Mouse (Mus musculus) left cerebral cortex, adult 9 months (tissue): ENCODE data around the gene Pxmp2.

ENCODE experiments used
- DNase-seq, 2 experiments: peaks; one replicate each; pipeline ENCODE4 v3.0.0; 2022; ENCODE audit warnings: low spot score in 2 of 2

Pxmp2 gene

DNA sequence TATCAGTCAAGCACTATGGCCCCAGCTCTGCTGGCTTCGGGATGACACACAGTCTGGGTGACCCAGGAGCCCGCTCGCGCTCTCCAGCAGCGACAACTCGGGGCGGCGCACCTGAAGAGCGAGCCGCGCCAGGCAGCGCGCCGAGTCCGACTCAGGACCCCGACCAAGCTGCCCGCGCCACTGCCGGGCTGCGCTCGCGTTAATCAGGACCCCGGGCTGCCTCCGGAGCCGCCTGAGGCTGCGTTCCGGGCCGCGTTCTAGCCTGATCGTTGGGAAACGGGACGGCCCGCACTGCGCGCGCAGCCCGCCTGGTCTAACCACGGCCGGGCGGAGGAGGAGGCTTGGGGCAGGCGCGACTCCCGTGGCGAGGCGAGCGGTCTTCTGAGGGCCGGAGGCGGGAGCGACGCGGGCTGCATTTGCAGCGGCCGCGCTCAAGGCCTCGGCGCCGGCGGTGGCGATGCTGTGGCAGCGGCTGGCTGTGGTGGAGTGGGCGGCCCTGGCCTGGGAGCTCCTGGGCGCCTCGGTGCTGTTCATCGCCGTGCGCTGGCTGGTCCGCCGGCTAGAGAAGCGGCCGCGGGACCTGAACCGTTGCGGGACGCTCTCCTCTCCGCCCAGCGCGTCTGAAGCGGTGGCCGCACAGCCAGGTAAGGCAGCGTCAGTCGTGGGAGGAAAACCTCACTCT is 55.1 kb downstream of the Pxmp2 start, which contains the start of gene Ankle2:
Gene Ankle2, plus strand, starts transcription at position 225 of the 682 bp plus-strand sequence.
- peak; percentile 69 to 90 for DNase-seq

DNA sequence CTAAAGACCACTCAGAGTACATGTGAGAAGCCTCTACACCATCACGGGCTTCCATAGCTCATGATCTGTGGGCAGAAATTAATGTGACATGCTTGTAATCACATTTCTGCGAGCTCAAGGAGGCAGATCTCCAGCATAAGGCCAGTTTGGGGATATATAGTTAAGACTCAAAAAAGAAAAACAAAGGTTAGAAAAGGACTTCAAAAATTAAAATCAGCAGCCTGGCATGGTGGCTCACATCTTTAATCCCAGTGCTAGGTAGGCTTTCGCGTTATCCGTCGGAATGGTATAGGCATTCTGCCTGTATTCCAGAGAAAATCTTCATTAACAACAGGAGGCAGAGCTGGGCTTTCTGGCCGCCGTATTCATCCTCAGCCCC is 55.6 kb downstream of the Pxmp2 start:
- DNase-seq = no peak

DNA sequence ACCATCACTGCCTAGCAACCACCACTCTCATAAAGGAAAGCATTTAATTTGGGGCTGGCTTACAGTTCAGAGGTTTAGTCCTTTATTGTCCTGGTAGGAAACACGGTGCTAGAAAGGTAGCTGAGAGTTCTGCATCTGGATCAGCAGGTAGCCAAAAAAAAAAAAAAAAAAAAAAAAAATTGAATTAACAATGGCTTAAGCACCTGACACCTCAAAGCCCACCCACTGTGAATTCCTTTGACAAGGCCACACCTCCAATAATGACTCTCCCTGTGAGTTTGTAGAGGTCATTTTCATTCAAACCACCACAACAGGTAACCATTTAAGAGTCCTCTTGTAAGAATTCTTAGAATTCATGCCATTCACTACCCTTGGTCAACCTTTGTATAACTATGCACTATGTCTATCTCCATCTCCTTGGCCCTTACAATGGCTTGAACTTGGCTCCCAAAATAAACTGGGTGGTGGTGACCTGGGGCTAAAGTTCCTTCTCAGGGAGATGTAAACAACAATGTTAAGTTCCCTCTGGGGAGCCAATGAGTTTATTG is 58.6 kb downstream of the Pxmp2 start:
- no peak for DNase-seq

DNA sequence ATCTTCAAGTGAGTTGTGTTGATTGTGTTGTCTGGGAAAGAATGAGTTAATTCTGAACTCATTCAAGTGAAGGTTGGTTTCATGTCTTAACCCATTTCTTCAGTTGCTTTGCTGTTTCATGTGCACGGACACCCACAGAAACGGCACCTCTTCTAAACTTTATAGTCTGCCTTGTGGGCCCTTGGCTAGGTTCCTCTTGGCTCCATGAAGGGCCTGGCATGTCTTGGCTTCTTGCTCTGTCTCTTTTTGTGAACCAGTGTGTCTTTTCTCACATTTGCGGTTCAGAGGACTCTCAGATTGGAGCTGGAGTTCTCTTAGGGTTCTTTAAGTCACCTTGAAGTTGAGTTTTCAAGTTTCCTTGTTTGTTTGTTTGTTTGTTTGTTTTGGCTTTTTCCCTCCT is 60.9 kb downstream of the Pxmp2 start:
- DNase-seq = no peak
